Mouse (Mus musculus): ENCODE data around the gene Khdc3. TPM values are rescaled to one million over a fixed set of nuclear protein-coding genes. Genes with fewer than 3 reads are reported as not detected.

Gene Khdc3
- total and polyA plus RNA-seq, 3 experiments, result not detected

GRCm38 (mm10) chr9:73090121-73090520 is 11.5 kb upstream of the Khdc3 start:
- Histone ChIP-seq H3K27ac (no peak overlapping the region), H3K4me3 (no peak overlapping the region), H3K27me3 (ENCODE audit: control insufficient read depth, insufficient read depth, low read length) (no peaks in the 10 kb centered on the region), H3K9ac (ENCODE audit: low read depth, low read length) (no peak overlapping the region), H3K4me1 (ENCODE audit: control insufficient read depth, insufficient read depth, low read length) (no peaks in the 10 kb centered on the region), H3K79me2 (replicated peaks; ENCODE audit: control insufficient read depth, insufficient read depth, low read length) (no peaks in the 10 kb centered on the region), H3K36me3 (ENCODE audit: control insufficient read depth, insufficient read depth, low read length) (no peaks in the 10 kb centered on the region)
- intact Hi-C loops (cut with DNase I), result loop anchor here (2.0 to 5.0 kb wide), 2 partner anchors 121 to 323 kb away; no protein-coding TSS in a partner anchor
- no peak for DNase-seq
- no peak for TF ChIP-seq EP300 (IDR thresholded peaks at IDR 0.05; ENCODE audit: insufficient read depth, low read depth, low read length)
- TF ChIP-seq CTCF (IDR thresholded peaks at IDR 0.05), result no peak
- no peak for TF ChIP-seq POLR2A (IDR thresholded peaks at IDR 0.05; ENCODE audit: insufficient read depth, low read depth, low read length)
- WGBS, result 68% methylated on average over 10 of the region's 10 CpGs

GRCm38 (mm10) chr9:73091747-73092146 is 9.9 kb upstream of the Khdc3 start:
- Histone ChIP-seq H3K4me1 (ENCODE audit: control insufficient read depth, insufficient read depth, low read length) (no peaks in the 10 kb centered on the region), H3K27ac (no peak overlapping the region), H3K9ac (ENCODE audit: low read depth, low read length) (no peak overlapping the region), H3K79me2 (replicated peaks; ENCODE audit: control insufficient read depth, insufficient read depth, low read length) (no peaks in the 10 kb centered on the region), H3K36me3 (ENCODE audit: control insufficient read depth, insufficient read depth, low read length) (no peaks in the 10 kb centered on the region), H3K4me3 (no peak overlapping the region), H3K27me3 (ENCODE audit: control insufficient read depth, insufficient read depth, low read length) (no peaks in the 10 kb centered on the region)
- DNase-seq, result no peak
- no peak for TF ChIP-seq EP300 (IDR thresholded peaks at IDR 0.05; ENCODE audit: insufficient read depth, low read depth, low read length)
- TF ChIP-seq POLR2A (IDR thresholded peaks at IDR 0.05; ENCODE audit: insufficient read depth, low read depth, low read length), result no peak
- TF ChIP-seq CTCF (IDR thresholded peaks at IDR 0.05), result peak; percentile 98
- intact Hi-C loops (cut with DNase I), result loop anchor here (1.0 to 5.0 kb wide), 3 partner anchors 47 to 324 kb away; partner anchors contain the start of gene Rab27a
- 3% methylated on average over 1 of the region's 1 CpGs for WGBS

GRCm38 (mm10) chr9:73094580-73094979 is 7.1 kb upstream of the Khdc3 start:
- no peak for DNase-seq
- 35% methylated on average over 17 of the region's 17 CpGs for WGBS
- Histone ChIP-seq H3K27ac (no peak overlapping the region), H3K79me2 (replicated peaks; ENCODE audit: control insufficient read depth, insufficient read depth, low read length) (no peaks in the 10 kb centered on the region), H3K4me1 (ENCODE audit: control insufficient read depth, insufficient read depth, low read length) (no peaks in the 10 kb centered on the region), H3K9ac (ENCODE audit: low read depth, low read length) (no peak overlapping the region), H3K4me3 (no peak overlapping the region), H3K27me3 (ENCODE audit: control insufficient read depth, insufficient read depth, low read length) (no peaks in the 10 kb centered on the region), H3K36me3 (ENCODE audit: control insufficient read depth, insufficient read depth, low read length) (no peaks in the 10 kb centered on the region)
- intact Hi-C loops (cut with DNase I), result loop anchor here (5.0 kb wide), 1 partner anchor 327 kb away; no protein-coding TSS in a partner anchor
- TF ChIP-seq EP300 (IDR thresholded peaks at IDR 0.05; ENCODE audit: insufficient read depth, low read depth, low read length) (no peak), CTCF (IDR thresholded peaks at IDR 0.05) (no peak), POLR2A (IDR thresholded peaks at IDR 0.05; ENCODE audit: insufficient read depth, low read depth, low read length) (no peak)

- no peaks in the 10 kb centered on the region for H3K79me2 ChIP-seq (replicated peaks; ENCODE audit: control insufficient read depth, insufficient read depth, low read length)
- no peak for DNase-seq
- intact Hi-C loops (cut with DNase I), result no loop called here
- no peak overlapping the region for H3K27ac ChIP-seq
- H3K36me3 ChIP-seq (ENCODE audit: control insufficient read depth, insufficient read depth, low read length), result no peaks in the 10 kb centered on the region
- TF ChIP-seq CTCF (IDR thresholded peaks at IDR 0.05) (no peak), POLR2A (IDR thresholded peaks at IDR 0.05; ENCODE audit: insufficient read depth, low read depth, low read length) (no peak), EP300 (IDR thresholded peaks at IDR 0.05; ENCODE audit: insufficient read depth, low read depth, low read length) (no peak)
- no peak overlapping the region for H3K9ac ChIP-seq (ENCODE audit: low read depth, low read length)
- WGBS, result 56% methylated on average over 2 of the region's 2 CpGs
- H3K4me3 ChIP-seq, result no peak overlapping the region
- H3K27me3 ChIP-seq (ENCODE audit: control insufficient read depth, insufficient read depth, low read length), result no peaks in the 10 kb centered on the region
- H3K4me1 ChIP-seq (ENCODE audit: control insufficient read depth, insufficient read depth, low read length), result no peaks in the 10 kb centered on the region
Measured at GRCm38 (mm10) chr9:73097898-73098297, 3.7 kb upstream of the Khdc3 start.

- Histone ChIP-seq H3K4me1 (ENCODE audit: control insufficient read depth, insufficient read depth, low read length) (no peaks in the 10 kb centered on the region), H3K27ac (no peak within 1 kb of the TSS), H3K4me3 (peak within 1 kb of the TSS; percentile 46), H3K9ac (ENCODE audit: low read depth, low read length) (peak within 1 kb of the TSS; percentile 77), H3K79me2 (replicated peaks; ENCODE audit: control insufficient read depth, insufficient read depth, low read length) (no peaks in the 10 kb centered on the region), H3K27me3 (ENCODE audit: control insufficient read depth, insufficient read depth, low read length) (peaks cover 3% of the 10 kb centered on the region; the same call in 1 of the 2 replicates), H3K36me3 (ENCODE audit: control insufficient read depth, insufficient read depth, low read length) (no peaks in the 10 kb centered on the region)
- 98% methylated on average over 4 of the region's 4 CpGs for WGBS
- no peak for DNase-seq
- TF ChIP-seq CTCF (IDR thresholded peaks at IDR 0.05) (no peak), EP300 (IDR thresholded peaks at IDR 0.05; ENCODE audit: insufficient read depth, low read depth, low read length) (no peak), POLR2A (IDR thresholded peaks at IDR 0.05; ENCODE audit: insufficient read depth, low read depth, low read length) (no peak)
- intact Hi-C loops (cut with DNase I), result no loop called here
Measured at GRCm38 (mm10) chr9:73102181-73102580, 545 bp downstream of the Khdc3 start, which contains the start of gene Gm20509. TSS of gene Gm20509 (plus strand) at chr9:73102470.

- no peak for TF ChIP-seq CTCF (IDR thresholded peaks at IDR 0.05)
- no peak for TF ChIP-seq POLR2A (IDR thresholded peaks at IDR 0.05; ENCODE audit: insufficient read depth, low read depth, low read length)
- no peak for TF ChIP-seq EP300 (IDR thresholded peaks at IDR 0.05; ENCODE audit: insufficient read depth, low read depth, low read length)
- H3K79me2 ChIP-seq (replicated peaks; ENCODE audit: control insufficient read depth, insufficient read depth, low read length), result no peaks in the 10 kb centered on the region
- peak overlapping the region; percentile 46 for H3K4me3 ChIP-seq
- peak overlapping the region; percentile 77 for H3K9ac ChIP-seq (ENCODE audit: low read depth, low read length)
- peaks cover 3% of the 10 kb centered on the region; the same call in 1 of the 2 replicates for H3K27me3 ChIP-seq (ENCODE audit: control insufficient read depth, insufficient read depth, low read length)
- DNase-seq, result peak; percentile 56 to 61
- 6% methylated on average over 60 of the region's 60 CpGs for WGBS
- no peaks in the 10 kb centered on the region for H3K36me3 ChIP-seq (ENCODE audit: control insufficient read depth, insufficient read depth, low read length)
- H3K27ac ChIP-seq, result no peak overlapping the region
- no peaks in the 10 kb centered on the region for H3K4me1 ChIP-seq (ENCODE audit: control insufficient read depth, insufficient read depth, low read length)
- intact Hi-C loops (cut with DNase I), result no loop called here
Measured at GRCm38 (mm10) chr9:73103159-73103879, 1.7 kb downstream of the Khdc3 start.

Data from heart, adult 2 months (tissue).